Mouse (Mus musculus): Measurements from ENCODE around the gene Kctd12. TPM values are rescaled to one million over a fixed set of nuclear protein-coding genes. Genes with fewer than 3 reads are reported as not detected.

Gene Kctd12
- polyA plus RNA-seq, 1 experiment from 2014 or later = 8.2 TPM

- Histone ChIP-seq H3K4me2 (replicated peaks; ENCODE audit: low read depth, low read length) (no peak overlapping the region), H3K9me3 (ENCODE audit: low read length) (no peaks in the 10 kb centered on the region), H3K36me3 (ENCODE audit: insufficient read depth, low read length) (no peaks in the 10 kb centered on the region), H3K9ac (replicated peaks; ENCODE audit: low read depth) (no peak overlapping the region), H3K4me3 (ENCODE audit: low read depth, low read length) (no peak overlapping the region), H3K27me3 (replicated peaks; ENCODE audit: insufficient read depth, low read length) (no peaks in the 10 kb centered on the region), H3K27ac (ENCODE audit: low read length) (no peak overlapping the region), H3K4me1 (ENCODE audit: insufficient read depth, low read depth, low read length) (no peaks in the 10 kb centered on the region)
- ATAC-seq (no peak), DNase-seq (ENCODE audit: low spot score) (no peak)
- TF ChIP-seq CTCF (IDR thresholded peaks at IDR 0.05) (no peak), EP300 (IDR thresholded peaks at IDR 0.05) (no peak)
- 74% methylated on average over 2 of the region's 2 CpGs for WGBS
Measured at GRCm38 (mm10) chr14:102947796-102948195, 34.6 kb downstream of the Kctd12 start.

- TF ChIP-seq CTCF (IDR thresholded peaks at IDR 0.05) (no peak), EP300 (IDR thresholded peaks at IDR 0.05) (no peak)
- Histone ChIP-seq H3K4me1 (ENCODE audit: insufficient read depth, low read depth, low read length) (no peaks in the 10 kb centered on the region), H3K4me2 (replicated peaks; ENCODE audit: low read depth, low read length) (no peak overlapping the region), H3K27ac (ENCODE audit: low read length) (no peak overlapping the region), H3K9me3 (ENCODE audit: low read length) (no peaks in the 10 kb centered on the region), H3K9ac (replicated peaks; ENCODE audit: low read depth) (no peak overlapping the region), H3K36me3 (ENCODE audit: insufficient read depth, low read length) (no peaks in the 10 kb centered on the region), H3K27me3 (replicated peaks; ENCODE audit: insufficient read depth, low read length) (no peaks in the 10 kb centered on the region), H3K4me3 (ENCODE audit: low read depth, low read length) (no peak overlapping the region)
- 45% methylated on average over 2 of the region's 2 CpGs for WGBS
- DNase-seq (ENCODE audit: low spot score) = no peak
- ATAC-seq = no peak
Measured at GRCm38 (mm10) chr14:102942222-102942843, 40.1 kb downstream of the Kctd12 start.

GRCm38 (mm10) chr14:102934878-102935277 lies 47.6 kb downstream of the Kctd12 start:
- H3K36me3 ChIP-seq (ENCODE audit: insufficient read depth, low read length) = no peaks in the 10 kb centered on the region
- no peak overlapping the region for H3K4me2 ChIP-seq (replicated peaks; ENCODE audit: low read depth, low read length)
- WGBS = 51% methylated on average over 2 of the region's 2 CpGs
- TF ChIP-seq CTCF (IDR thresholded peaks at IDR 0.05) (no peak), EP300 (IDR thresholded peaks at IDR 0.05) (no peak)
- ATAC-seq = no peak
- DNase-seq (ENCODE audit: low spot score) = no peak
- no peak overlapping the region for H3K27ac ChIP-seq (ENCODE audit: low read length)
- H3K4me3 ChIP-seq (ENCODE audit: low read depth, low read length) = no peak overlapping the region
- no peaks in the 10 kb centered on the region for H3K27me3 ChIP-seq (replicated peaks; ENCODE audit: insufficient read depth, low read length)
- H3K4me1 ChIP-seq (ENCODE audit: insufficient read depth, low read depth, low read length) = no peaks in the 10 kb centered on the region
- H3K9me3 ChIP-seq (ENCODE audit: low read length) = no peaks in the 10 kb centered on the region
- no peak overlapping the region for H3K9ac ChIP-seq (replicated peaks; ENCODE audit: low read depth)

GRCm38 (mm10) chr14:102930933-102931332 lies 51.5 kb downstream of the Kctd12 start:
- whole genome bisulfite sequencing = 50% methylated on average over 1 of the region's 1 CpGs
- H3K4me2 ChIP-seq (replicated peaks; ENCODE audit: low read depth, low read length) = no peak overlapping the region
- ATAC-seq = no peak

GRCm38 (mm10) chr14:102929545-102929944 lies 52.9 kb downstream of the Kctd12 start:
- no peak for TF ChIP-seq EP300 (IDR thresholded peaks at IDR 0.05)
- TF ChIP-seq CTCF (IDR thresholded peaks at IDR 0.05) = no peak
- no peak overlapping the region for H3K4me3 ChIP-seq (ENCODE audit: low read depth, low read length)
- no peaks in the 10 kb centered on the region for H3K4me1 ChIP-seq (ENCODE audit: insufficient read depth, low read depth, low read length)
- 64% methylated on average over 3 of the region's 3 CpGs for WGBS
- no peaks in the 10 kb centered on the region for H3K9me3 ChIP-seq (ENCODE audit: low read length)
- no peak overlapping the region for H3K4me2 ChIP-seq (replicated peaks; ENCODE audit: low read depth, low read length)
- H3K27ac ChIP-seq (ENCODE audit: low read length) = no peak overlapping the region
- no peak overlapping the region for H3K9ac ChIP-seq (replicated peaks; ENCODE audit: low read depth)
- no peak for ATAC-seq
- no peaks in the 10 kb centered on the region for H3K36me3 ChIP-seq (ENCODE audit: insufficient read depth, low read length)
- DNase-seq (ENCODE audit: low spot score) = no peak
- H3K27me3 ChIP-seq (replicated peaks; ENCODE audit: insufficient read depth, low read length) = no peaks in the 10 kb centered on the region

More at GRCm38 (mm10) chr14:102930933-102931332, 51.5 kb downstream of the Kctd12 start:
- Histone ChIP-seq H3K4me1 (ENCODE audit: insufficient read depth, low read depth, low read length) (no peaks in the 10 kb centered on the region), H3K4me3 (ENCODE audit: low read depth, low read length) (no peak overlapping the region), H3K27ac (ENCODE audit: low read length) (no peak overlapping the region), H3K9me3 (ENCODE audit: low read length) (no peaks in the 10 kb centered on the region), H3K36me3 (ENCODE audit: insufficient read depth, low read length) (no peaks in the 10 kb centered on the region), H3K9ac (replicated peaks; ENCODE audit: low read depth) (no peak overlapping the region), H3K27me3 (replicated peaks; ENCODE audit: insufficient read depth, low read length) (no peaks in the 10 kb centered on the region)
- TF ChIP-seq EP300 (IDR thresholded peaks at IDR 0.05) (no peak), CTCF (IDR thresholded peaks at IDR 0.05) (no peak)
- no peak for DNase-seq (ENCODE audit: low spot score)

- 83% methylated on average over 5 of the region's 5 CpGs for WGBS
- no peak overlapping the region for H3K9ac ChIP-seq (replicated peaks; ENCODE audit: low read depth)
- no peak overlapping the region for H3K4me2 ChIP-seq (replicated peaks; ENCODE audit: low read depth, low read length)
- no peaks in the 10 kb centered on the region for H3K4me1 ChIP-seq (ENCODE audit: insufficient read depth, low read depth, low read length)
- no peak overlapping the region for H3K27ac ChIP-seq (ENCODE audit: low read length)
- no peaks in the 10 kb centered on the region for H3K27me3 ChIP-seq (replicated peaks; ENCODE audit: insufficient read depth, low read length)
- no peak for ATAC-seq
- H3K4me3 ChIP-seq (ENCODE audit: low read depth, low read length) = no peak overlapping the region
- no peaks in the 10 kb centered on the region for H3K36me3 ChIP-seq (ENCODE audit: insufficient read depth, low read length)
- TF ChIP-seq CTCF (IDR thresholded peaks at IDR 0.05) (no peak), EP300 (IDR thresholded peaks at IDR 0.05) (no peak)
- H3K9me3 ChIP-seq (ENCODE audit: low read length) = no peaks in the 10 kb centered on the region
- DNase-seq (ENCODE audit: low spot score) = no peak
Measured at GRCm38 (mm10) chr14:102927847-102928466, 54.5 kb downstream of the Kctd12 start.

Small RNA genes within 50 kb of the gene (microRNA-seq; reads per million reads assigned to microRNA genes)
- 1.5 reads per million for gene Mir5130

Other genes starting within 250 kb of the Kctd12 start
- 0.11 and 0.43 TPM in 2 replicates for gene Acod1, start 64.3 kb upstream of the Kctd12 start, polyA plus RNA-seq (2015; fragmentation: Nextera tagmentation; extraction: Ambion mirVana)
- gene Cln5, start 87.6 kb upstream of the Kctd12 start, polyA plus RNA-seq (2015; fragmentation: Nextera tagmentation; extraction: Ambion mirVana) = 37.7 and 41.9 TPM in 2 replicates
- gene Fbxl3, start 116.9 kb upstream of the Kctd12 start, polyA plus RNA-seq (2015; fragmentation: Nextera tagmentation; extraction: Ambion mirVana) = 31.6 and 35.4 TPM in 2 replicates